13 mouse cellular contexts compared by ENCODE assay signal in genomic region chr2:169008333-169008732, GRCm38 (mm10). TPM values are rescaled to one million over a fixed set of nuclear protein-coding genes. Genes with fewer than 3 reads are reported as not detected.
DNase-seq lines count a peak whose midpoint lies in the region; ATAC-seq and TF ChIP-seq lines count a peak whose summit lies in the region.
"Had no signal": no experiment of that assay in that cellular context is flagged by ENCODE, and none has a peak within 500 bp of the region (broad histone marks: within the 10 kb centered on the region; RNA-seq: fewer than 3 reads in every experiment).

No protein-coding gene starts in this region.

- no peak for ATAC-seq in intestine, embryonic 14.5 days (replicated peaks; ENCODE audit: low FRiP score, low TSS enrichment, low read depth)
- ATAC-seq in intestine, embryonic 15.5 days, result no peak
- no peak for ATAC-seq in midbrain, embryonic 13.5 days
- no peak for ATAC-seq in midbrain, postnatal 0 days (ENCODE audit: low FRiP score)
- ATAC-seq in granulocyte monocyte progenitor cell, adult 5-6 weeks (replicated peaks; ENCODE audit: poor library complexity, severe bottlenecking), result peak; percentile 39; the same call in 1 of the 2 replicates
- peak; percentile 19; the same call in 1 of the 2 replicates for ATAC-seq in liver, embryonic 16.5 days (ENCODE audit: low read depth)
- ATAC-seq: intestine, postnatal 0 days had no signal

- no peak overlapping the region for H3K9ac ChIP-seq in intestine, embryonic 14.5 days (ENCODE audit: low read length)
- H3K9ac ChIP-seq in intestine, embryonic 15.5 days, result no peak overlapping the region
- no peak overlapping the region for H3K9ac ChIP-seq in midbrain, embryonic 13.5 days (replicated peaks)
- H3K9ac ChIP-seq in midbrain, postnatal 0 days (replicated peaks; ENCODE audit: low read length, poor library complexity, severe bottlenecking), result no peak overlapping the region
- no peak overlapping the region for H3K9ac ChIP-seq in liver, embryonic 16.5 days (ENCODE audit: low read depth, low read length)
- H3K9ac ChIP-seq: embryonic facial prominence, embryonic 15.5 days; forebrain, postnatal 0 days; stomach, embryonic 15.5 days had no signal

- no peaks in the 10 kb centered on the region for H3K4me1 ChIP-seq in intestine, embryonic 14.5 days (replicated peaks; ENCODE audit: control insufficient read depth, insufficient read depth, low read length)
- H3K4me1 ChIP-seq in intestine, embryonic 15.5 days (replicated peaks), result no peaks in the 10 kb centered on the region
- H3K4me1 ChIP-seq in midbrain, embryonic 13.5 days (replicated peaks), result peaks cover 20% of the 10 kb centered on the region
- no peaks in the 10 kb centered on the region for H3K4me1 ChIP-seq in midbrain, postnatal 0 days (ENCODE audit: insufficient read depth, low read length)
- H3K4me1 ChIP-seq in liver, embryonic 16.5 days (ENCODE audit: control insufficient read depth, low read depth, low read length), result no peaks in the 10 kb centered on the region
- H3K4me1 ChIP-seq: stomach, embryonic 15.5 days had no signal

- WGBS in intestine, embryonic 14.5 days, result 64% methylated on average over 9 of the region's 9 CpGs
- WGBS in intestine, embryonic 15.5 days, result 62% methylated on average over 9 of the region's 9 CpGs
- WGBS in midbrain, embryonic 13.5 days, result 79% methylated on average over 9 of the region's 9 CpGs
- WGBS in midbrain, postnatal 0 days, result 74% methylated on average over 9 of the region's 9 CpGs
- 15% methylated on average over 9 of the region's 9 CpGs for WGBS in liver, embryonic 16.5 days (ENCODE audit: insufficient replicate concordance)

- no peaks in the 10 kb centered on the region for H3K36me3 ChIP-seq in intestine, embryonic 14.5 days (ENCODE audit: control insufficient read depth, insufficient read depth, low read length)
- H3K36me3 ChIP-seq in intestine, embryonic 15.5 days, result no peaks in the 10 kb centered on the region
- no peaks in the 10 kb centered on the region for H3K36me3 ChIP-seq in midbrain, embryonic 13.5 days
- no peaks in the 10 kb centered on the region for H3K36me3 ChIP-seq in midbrain, postnatal 0 days (ENCODE audit: insufficient read depth, low read length)
- no peaks in the 10 kb centered on the region for H3K36me3 ChIP-seq in liver, embryonic 16.5 days (ENCODE audit: control insufficient read depth, insufficient read depth)
- H3K36me3 ChIP-seq: embryonic facial prominence, embryonic 15.5 days; stomach, embryonic 15.5 days had no signal

- no peak for TF ChIP-seq CTCF in midbrain, postnatal 0 days (IDR thresholded peaks at IDR 0.05)

- H3K9me3 ChIP-seq in intestine, embryonic 14.5 days (ENCODE audit: control insufficient read depth, low read length), result no peaks in the 10 kb centered on the region
- no peaks in the 10 kb centered on the region for H3K9me3 ChIP-seq in intestine, embryonic 15.5 days
- H3K9me3 ChIP-seq in midbrain, embryonic 13.5 days, result no peaks in the 10 kb centered on the region
- H3K9me3 ChIP-seq in midbrain, postnatal 0 days (ENCODE audit: low read length), result no peaks in the 10 kb centered on the region
- H3K9me3 ChIP-seq in liver, embryonic 16.5 days (replicated peaks; ENCODE audit: control insufficient read depth, low read length), result no peaks in the 10 kb centered on the region
- H3K9me3 ChIP-seq: embryonic facial prominence, embryonic 15.5 days; stomach, embryonic 15.5 days had no signal

- H3K27ac ChIP-seq in intestine, embryonic 14.5 days (ENCODE audit: low read depth), result 0 out of 2 replicates have a peak overlapping the region, but pooled peaks have one; percentile 33
- H3K27ac ChIP-seq in intestine, embryonic 15.5 days, result no peak overlapping the region
- H3K27ac ChIP-seq in midbrain, embryonic 13.5 days, result peak overlapping the region; percentile 56; the same call in 1 of the 2 replicates
- H3K27ac ChIP-seq in midbrain, postnatal 0 days (ENCODE audit: low read depth, low read length), result no peak overlapping the region
- H3K27ac ChIP-seq in liver, embryonic 16.5 days (ENCODE audit: low read length), result no peak overlapping the region
- H3K27ac ChIP-seq: embryonic facial prominence, embryonic 15.5 days; stomach, embryonic 15.5 days had no signal

- no peak overlapping the region for H3K4me2 ChIP-seq in intestine, embryonic 14.5 days (ENCODE audit: low read length)
- H3K4me2 ChIP-seq in intestine, embryonic 15.5 days (replicated peaks), result no peak overlapping the region
- H3K4me2 ChIP-seq in midbrain, embryonic 13.5 days (replicated peaks), result no peak overlapping the region
- H3K4me2 ChIP-seq in midbrain, postnatal 0 days (ENCODE audit: low read depth, low read length, poor library complexity, severe bottlenecking), result no peak overlapping the region
- H3K4me2 ChIP-seq in liver, embryonic 16.5 days (ENCODE audit: low read depth, low read length), result no peak overlapping the region
- H3K4me2 ChIP-seq: embryonic facial prominence, embryonic 15.5 days; stomach, embryonic 15.5 days had no signal

- no peak for DNase-seq in intestine, embryonic 14.5 days (ENCODE audit: low spot score)
- no peak for DNase-seq in midbrain, postnatal 0 days (ENCODE audit: low spot score)
- no peak for DNase-seq in embryo, embryonic 10 days (ENCODE audit: low spot score)
- no peak for DNase-seq in layer of hippocampus, adult 18-20 months (ENCODE audit: low spot score in 2 of 2)
- DNase-seq: cerebellum, adult 2 months had no signal

- no peak overlapping the region for H3K4me3 ChIP-seq in intestine, embryonic 14.5 days (ENCODE audit: low read depth, low read length)
- no peak overlapping the region for H3K4me3 ChIP-seq in intestine, embryonic 15.5 days (replicated peaks)
- H3K4me3 ChIP-seq in midbrain, embryonic 13.5 days (replicated peaks), result no peak overlapping the region
- no peak overlapping the region for H3K4me3 ChIP-seq in midbrain, postnatal 0 days (ENCODE audit: low read depth, low read length)
- no peak overlapping the region for H3K4me3 ChIP-seq in liver, embryonic 16.5 days (ENCODE audit: low read depth, low read length)
- H3K4me3 ChIP-seq: embryonic facial prominence, embryonic 15.5 days; stomach, embryonic 15.5 days had no signal

- H3K27me3 ChIP-seq in intestine, embryonic 14.5 days (replicated peaks; ENCODE audit: control insufficient read depth, insufficient read depth, low read length), result no peaks in the 10 kb centered on the region
- no peaks in the 10 kb centered on the region for H3K27me3 ChIP-seq in intestine, embryonic 15.5 days (replicated peaks)
- H3K27me3 ChIP-seq in midbrain, embryonic 13.5 days, result no peaks in the 10 kb centered on the region
- H3K27me3 ChIP-seq in midbrain, postnatal 0 days (ENCODE audit: insufficient read depth, low read length), result no peaks in the 10 kb centered on the region
- no peaks in the 10 kb centered on the region; the same call in 1 of the 2 replicates for H3K27me3 ChIP-seq in liver, embryonic 16.5 days (ENCODE audit: control insufficient read depth, insufficient read depth, low read depth, low read length)
- H3K27me3 ChIP-seq: embryonic facial prominence, embryonic 15.5 days; stomach, embryonic 15.5 days had no signal

RNA-seq across cellular contexts. Expression of gene Zfp64, which starts 52.9 kb away (rescaled TPM):
- polyA plus RNA-seq in intestine, embryonic 14.5 days (2014; fragmentation: Nextera tagmentation; extraction: Ambion mirVana), result 36.8 and 38.7 TPM in 2 replicates
- 29.3 and 31.9 TPM in 2 replicates for polyA plus RNA-seq in intestine, embryonic 15.5 days (2015; fragmentation: Nextera tagmentation; extraction: Ambion mirVana)
- polyA plus RNA-seq in midbrain, embryonic 13.5 days (2015; fragmentation: Nextera tagmentation; extraction: Ambion mirVana), result 41.6 and 42.0 TPM in 2 replicates
- 37.9 and 57.7 TPM in 2 replicates for total RNA-seq in midbrain, postnatal 0 days (2014; rRNA removed)
- polyA plus RNA-seq in midbrain, postnatal 0 days (2015; fragmentation: Nextera tagmentation; extraction: Ambion mirVana), result 33.5 and 34.2 TPM in 2 replicates
- total RNA-seq in granulocyte monocyte progenitor cell, adult 5-6 weeks (2014; fragmentation: Nextera tagmentation), result 15.3 and 23.4 TPM in 2 replicates
- 23.2 and 31.8 TPM in 2 replicates for total RNA-seq in granulocyte monocyte progenitor cell, adult 5-6 weeks (2017)
- 7.8 and 8.2 TPM in 2 replicates for polyA plus RNA-seq in liver, embryonic 16.5 days (2015; fragmentation: Nextera tagmentation; extraction: Ambion mirVana)
- total RNA-seq in layer of hippocampus, adult 18-20 months (2021), result 10 to 100 TPM; 15.4 to 16.3 TPM

Comparison
In these comparisons a context has a peak if more than half of its experiments do, and no peak if none do; other contexts are left out.
1. H3K27ac ChIP-seq: peak in intestine, embryonic 14.5 days (single experiment) and midbrain, embryonic 13.5 days (single experiment); none in intestine, embryonic 15.5 days (single experiment), midbrain, postnatal 0 days (single experiment) and liver, embryonic 16.5 days (single experiment).
2. ATAC-seq: peak in granulocyte monocyte progenitor cell, adult 5-6 weeks (single experiment) and liver, embryonic 16.5 days (single experiment); none in intestine, embryonic 14.5 days (single experiment), intestine, embryonic 15.5 days (single experiment), midbrain, embryonic 13.5 days (single experiment) and midbrain, postnatal 0 days (single experiment).